Mouse (Mus musculus): ENCODE results near the gene Mprip.

The Mprip gene

GRCm38 (mm10) chr11:59808170-59808960, 147.3 kb downstream of the Mprip start:
- no peak for DNase-seq

- DNase-seq, result peak; percentile 31
Observed at GRCm38 (mm10) chr11:59809071-59809669, 148.1 kb downstream of the Mprip start.

DNA sequence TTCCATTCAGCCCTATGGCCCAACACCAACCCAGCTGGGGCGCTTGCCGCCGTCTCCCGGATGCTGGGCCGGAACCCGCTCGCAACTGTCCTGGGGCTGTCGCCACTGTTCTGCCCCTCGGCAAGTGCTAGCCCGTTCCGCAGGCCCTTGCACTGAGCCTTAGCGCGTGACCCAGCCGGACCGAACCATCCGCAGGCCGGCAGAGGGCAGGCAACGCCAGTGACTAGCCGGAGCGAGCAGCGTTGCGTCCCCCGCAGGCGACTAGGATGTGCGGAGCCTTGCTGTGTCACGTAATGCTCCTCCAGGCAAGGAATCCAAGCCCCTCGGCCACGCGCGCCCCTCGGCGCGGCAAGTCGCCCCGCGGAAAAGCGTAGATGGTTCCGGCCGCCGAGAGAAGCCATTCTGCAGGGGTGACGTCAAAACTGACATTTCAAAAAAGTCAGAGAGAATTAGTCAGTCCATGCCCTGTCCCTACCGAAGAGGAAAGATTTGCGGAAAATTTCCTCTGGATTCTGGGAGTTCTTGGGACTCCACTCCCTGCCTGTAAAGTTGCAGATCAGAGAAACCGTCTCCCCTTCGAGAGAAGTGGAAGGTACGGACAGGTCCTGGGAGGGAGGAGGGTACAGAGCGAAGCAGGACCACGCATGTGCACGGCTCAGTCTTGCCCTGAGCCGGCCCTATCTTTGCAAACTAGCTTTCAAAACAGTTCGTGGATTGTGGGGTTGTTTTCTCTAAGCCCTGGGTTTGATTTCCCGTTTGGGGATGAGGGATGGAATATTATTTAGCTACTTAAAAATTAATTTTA, 148.8 kb downstream of the Mprip start, which contains the start of gene Flcn:
Flcn (minus strand) TSS at position 347 of the 805 bp plus-strand sequence.
- DNase-seq, result peak; percentile 85

GRCm38 (mm10) chr11:59810480-59811158, 149.5 kb downstream of the Mprip start:
- DNase-seq, result peak; percentile 34

DNA sequence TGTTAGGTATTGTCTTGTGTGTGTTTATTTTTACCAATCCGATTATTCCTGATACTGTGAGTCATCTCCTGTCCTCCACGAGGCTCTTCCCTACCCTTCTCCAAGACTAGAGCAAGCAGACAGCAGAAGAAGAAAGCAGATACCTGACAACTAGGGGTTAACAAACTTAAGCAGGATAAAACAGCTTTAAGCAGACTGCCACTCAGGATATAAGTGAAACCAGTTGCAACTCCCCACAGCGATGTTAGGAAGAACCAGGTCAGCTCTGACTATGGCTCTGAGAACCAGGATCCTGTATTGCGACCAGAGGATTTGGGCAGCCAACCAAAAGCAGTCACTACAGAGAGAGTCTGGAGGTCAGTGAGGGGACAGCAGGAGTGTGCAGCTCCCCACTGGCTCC, 150.1 kb downstream of the Mprip start:
- no peak for DNase-seq

- DNase-seq, result no peak
Observed at GRCm38 (mm10) chr11:59813276-59813675, 152.2 kb downstream of the Mprip start.

- no peak for DNase-seq
Observed at GRCm38 (mm10) chr11:59814311-59814710, 153.2 kb downstream of the Mprip start.

GRCm38 (mm10) chr11:59814936-59815335, 153.8 kb downstream of the Mprip start:
- DNase-seq, result no peak

DNA sequence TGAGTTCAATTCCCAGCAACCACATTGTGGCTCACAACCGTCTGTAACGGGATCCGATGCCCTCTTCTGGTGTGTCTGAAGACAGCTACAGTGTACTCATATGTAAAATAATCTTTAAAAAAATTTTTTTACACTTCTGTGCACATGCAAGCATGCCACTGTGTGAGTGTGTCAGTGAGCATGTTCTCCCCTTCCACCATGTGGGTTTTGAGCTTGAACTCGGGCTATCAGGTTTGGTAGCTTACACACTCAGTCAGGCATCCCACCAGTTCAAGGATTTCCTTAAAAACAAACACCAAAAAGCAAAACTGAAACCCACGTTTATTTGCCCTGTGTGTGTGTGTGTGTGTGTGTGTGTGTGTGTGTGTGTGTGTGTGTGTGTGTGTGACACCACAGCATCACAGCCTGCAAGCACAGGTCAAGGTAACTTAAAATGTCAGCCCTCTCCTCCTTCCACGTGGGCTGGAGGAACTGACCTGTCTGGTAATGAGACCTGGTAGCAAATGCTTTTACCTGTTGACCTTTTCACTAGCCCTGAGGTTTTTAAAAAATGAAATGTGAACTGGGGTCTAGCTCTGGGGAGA, 154.5 kb downstream of the Mprip start:
- no peak for DNase-seq

- no peak for DNase-seq
Observed at GRCm38 (mm10) chr11:59817916-59818315, 156.8 kb downstream of the Mprip start.

DNA sequence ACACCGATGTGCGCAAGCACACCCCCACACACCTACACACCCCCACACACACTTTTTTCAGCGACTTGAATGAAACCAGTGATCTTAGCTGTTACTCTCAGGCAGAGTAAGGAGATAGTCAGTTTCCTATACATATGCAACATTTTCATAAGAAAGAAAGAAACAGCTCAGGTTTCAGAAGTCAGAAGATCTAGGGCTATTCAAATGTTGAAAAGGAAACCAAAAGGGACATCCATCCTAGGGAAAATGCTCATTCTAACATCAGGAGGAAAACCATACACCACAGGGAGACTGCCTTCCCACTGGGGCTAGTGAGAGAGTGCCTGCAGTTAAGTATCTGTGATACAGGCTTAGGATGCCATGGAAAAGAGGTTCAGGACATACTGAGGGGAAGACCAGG, 160.5 kb downstream of the Mprip start:
- DNase-seq, result no peak

Measured in layer of hippocampus, adult 9-11 months (tissue).